Mouse (Mus musculus) cerebellum, adult 9-11 months (tissue): Measurements from ENCODE around the gene Zfp709.
"Not testable (repeated sequence)": the region's sequence is repeated elsewhere in the genome, so short reads cannot be mapped to it uniquely, and the experiment has no call there.

Experiments
- DNase-seq: peaks from one replicate; pipeline ENCODE4 v3.0.0; 2022

The Zfp709 gene

GRCm38 (mm10) chr8:71881618-71882274, at the start of gene Zfp709:
TSS of gene Zfp709 (plus strand) at chr8:71882019.
- DNase-seq, result peak; percentile 83

GRCm38 (mm10) chr8:71838207-71838606, 43.6 kb upstream of the Zfp709 start:
- not testable (repeated sequence) for DNase-seq

- not testable (repeated sequence) for DNase-seq
Observed at GRCm38 (mm10) chr8:71841201-71841817, 40.5 kb upstream of the Zfp709 start.

- DNase-seq, result not testable (repeated sequence)
Observed at GRCm38 (mm10) chr8:71842476-71842875, 39.3 kb upstream of the Zfp709 start.

GRCm38 (mm10) chr8:71844453-71844852, 37.4 kb upstream of the Zfp709 start:
- not testable (repeated sequence) for DNase-seq

- not testable (repeated sequence) for DNase-seq
Observed at GRCm38 (mm10) chr8:71845993-71846483, 35.8 kb upstream of the Zfp709 start.

GRCm38 (mm10) chr8:71846745-71847144, 35.1 kb upstream of the Zfp709 start:
- DNase-seq, result not testable (repeated sequence)

GRCm38 (mm10) chr8:71851014-71851413, 30.8 kb upstream of the Zfp709 start:
- DNase-seq, result not testable (repeated sequence)

- DNase-seq, result not testable (repeated sequence)
Observed at GRCm38 (mm10) chr8:71853360-71853759, 28.5 kb upstream of the Zfp709 start.

- not testable (repeated sequence) for DNase-seq
Observed at GRCm38 (mm10) chr8:71856630-71857328, 25.0 kb upstream of the Zfp709 start.

GRCm38 (mm10) chr8:71857364-71857763, 24.5 kb upstream of the Zfp709 start:
- not testable (repeated sequence) for DNase-seq

GRCm38 (mm10) chr8:71861551-71861950, 20.3 kb upstream of the Zfp709 start:
- not testable (repeated sequence) for DNase-seq

- DNase-seq, result not testable (repeated sequence)
Observed at GRCm38 (mm10) chr8:71862038-71862437, 19.8 kb upstream of the Zfp709 start.

- not testable (repeated sequence) for DNase-seq
Observed at GRCm38 (mm10) chr8:71900666-71901065, 18.8 kb downstream of the Zfp709 start.

- not testable (repeated sequence) for DNase-seq
Observed at GRCm38 (mm10) chr8:71903084-71903483, 21.3 kb downstream of the Zfp709 start.

GRCm38 (mm10) chr8:71906809-71907208, 25.0 kb downstream of the Zfp709 start:
- no peak for DNase-seq

- no peak for DNase-seq
Observed at GRCm38 (mm10) chr8:71907798-71908257, 26.0 kb downstream of the Zfp709 start.

GRCm38 (mm10) chr8:71908309-71909261, 26.8 kb downstream of the Zfp709 start, which contains the start of the genes Zfp882 and Zfp617:
TSS of gene Zfp882 (plus strand) at chr8:71908608.
TSS of gene Zfp617 (plus strand) at chr8:71908635.
- DNase-seq, result peak; percentile 91

- no peak for DNase-seq
Observed at GRCm38 (mm10) chr8:71912286-71912685, 30.5 kb downstream of the Zfp709 start.

- DNase-seq, result peak; percentile 97
Observed at GRCm38 (mm10) chr8:71922567-71923401, 41.0 kb downstream of the Zfp709 start.

- no peak for DNase-seq
Observed at GRCm38 (mm10) chr8:71925791-71926190, 44.0 kb downstream of the Zfp709 start.
